Mouse (Mus musculus) cerebellum, postnatal 14 days (tissue): ENCODE measurements at regions not wholly inside any gene's neighbourhood (a gene's known extent, or its start where the extent isn't known, plus 50 kb on each side); places are given as distances from the start of the nearest gene placed in this dataset.

Source experiments
- DNase-seq, 2 experiments: peaks; one replicate each; pipeline ENCODE4 v3.0.0; 2021; ENCODE audit warnings: mixed read lengths in 2 of 2

DNA sequence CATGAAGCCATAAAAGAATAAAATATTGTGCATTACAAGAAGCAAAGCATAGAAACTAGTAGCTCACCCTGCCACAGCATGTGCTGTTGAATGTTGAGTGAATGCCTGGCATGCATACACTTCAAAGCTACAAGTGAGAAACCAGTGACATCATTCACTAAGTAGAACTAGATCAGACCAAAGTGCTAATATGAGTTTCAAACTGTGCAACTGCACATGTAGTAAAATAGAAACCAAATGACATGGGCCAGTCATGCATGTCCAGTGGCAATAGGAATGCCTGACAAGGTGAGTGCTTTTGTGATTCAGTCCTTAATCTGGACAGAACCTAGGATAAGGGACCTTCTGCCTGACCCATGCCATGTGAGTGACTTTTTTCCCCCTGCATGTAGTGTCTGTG is 111.3 kb upstream of the Cxxc4 start:
- DNase-seq: no peak

DNA sequence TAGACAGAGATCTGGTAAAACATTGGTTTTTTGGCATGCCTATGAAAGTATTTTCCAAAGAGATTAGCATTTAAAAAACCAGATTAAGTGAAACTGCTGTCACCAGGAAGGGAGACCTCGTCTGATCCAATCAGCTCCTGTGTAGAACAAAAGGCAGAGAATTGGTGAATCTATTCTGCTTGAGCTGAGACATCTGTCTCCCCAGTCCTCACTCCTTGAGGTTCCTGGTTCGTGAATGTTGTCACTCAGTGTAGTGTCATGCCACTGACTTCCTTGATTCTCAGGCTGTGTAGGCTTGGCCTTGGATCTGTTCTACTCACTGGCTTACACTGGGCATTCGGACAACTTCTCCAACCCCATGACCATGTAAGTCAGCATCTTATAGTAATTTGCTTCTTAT is 105.9 kb upstream of the Cxxc4 start:
- DNase-seq: no peak

DNA sequence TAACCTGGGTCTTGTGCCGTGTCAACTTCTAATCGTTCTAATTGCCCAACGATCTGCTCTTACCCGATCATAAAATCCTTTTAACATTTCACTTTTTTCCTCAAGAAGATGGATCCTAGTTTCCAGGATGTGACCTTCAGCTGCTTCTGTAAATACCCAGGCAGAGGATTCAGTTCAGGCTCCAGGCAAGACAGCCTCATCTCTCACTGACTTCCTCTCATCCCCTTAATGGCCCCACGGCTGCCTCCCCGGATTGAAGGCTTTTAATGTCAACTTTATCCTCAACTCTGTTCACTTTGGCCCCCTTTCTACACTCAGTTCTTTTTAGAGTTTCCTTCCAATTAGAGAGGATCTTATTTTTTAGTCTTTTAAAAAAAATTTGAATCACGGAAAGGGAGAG is 91.0 kb upstream of the Cxxc4 start:
- DNase-seq: no peak

DNA sequence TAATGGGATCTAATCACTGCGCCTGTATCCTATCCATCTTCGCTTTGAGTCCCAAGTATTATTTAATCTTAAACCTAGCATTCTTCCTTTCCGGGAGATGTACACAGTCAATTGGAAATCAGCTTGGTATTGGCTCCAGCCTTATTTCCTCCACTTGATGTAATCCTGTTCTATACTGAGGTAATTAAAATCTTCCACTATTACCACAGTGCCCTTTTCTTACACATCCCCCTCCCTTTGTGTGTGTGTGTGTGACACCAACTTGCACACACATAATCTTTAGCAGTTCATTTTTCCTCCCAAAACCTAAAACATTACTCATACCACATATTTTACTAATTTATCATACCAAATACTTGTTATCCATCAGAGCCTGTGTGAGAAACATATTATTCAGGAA is 90.3 kb upstream of the Cxxc4 start:
- no peak for DNase-seq

DNA sequence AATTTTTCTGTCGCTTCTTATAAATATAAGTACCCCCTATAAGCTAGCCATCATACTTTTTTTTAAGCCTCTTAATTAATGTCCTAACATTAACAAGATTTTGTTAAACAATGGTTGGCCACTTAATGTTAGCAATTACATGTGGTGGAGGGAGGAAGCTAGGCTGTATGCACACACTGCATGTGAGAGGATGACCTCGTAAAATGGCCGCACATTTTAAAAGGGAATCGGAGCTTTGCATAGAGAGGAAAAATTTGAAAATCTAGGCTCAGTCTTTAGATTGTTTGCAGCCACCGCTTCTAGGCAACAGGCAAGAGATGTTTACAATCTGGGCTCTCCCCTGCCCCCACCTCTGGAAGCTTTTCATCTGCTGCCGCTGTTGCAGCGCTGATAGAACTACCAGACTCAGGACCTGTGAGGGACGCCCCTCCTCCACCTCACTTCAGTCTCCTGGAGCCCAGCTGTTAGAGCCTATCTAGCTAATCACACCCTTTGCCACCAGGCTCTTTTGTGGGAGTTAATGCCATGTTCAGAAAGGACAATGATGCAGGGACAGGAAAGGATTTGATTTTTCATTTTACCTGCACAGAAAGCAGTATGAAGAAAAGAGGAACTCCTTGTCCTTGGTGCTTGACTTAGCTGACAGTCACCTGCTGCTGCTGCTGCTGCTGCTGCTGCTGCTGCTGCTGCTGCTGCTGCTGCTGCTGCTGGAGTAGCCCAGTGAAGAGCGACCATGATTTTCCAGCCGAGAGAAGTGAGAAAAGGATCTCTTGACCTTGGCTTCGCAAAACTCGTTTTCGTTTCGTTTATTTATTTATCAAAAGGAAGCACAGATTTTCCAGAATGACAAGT is 89.7 kb upstream of the Cxxc4 start:
- peak; percentile 1 to 4 for DNase-seq

DNA sequence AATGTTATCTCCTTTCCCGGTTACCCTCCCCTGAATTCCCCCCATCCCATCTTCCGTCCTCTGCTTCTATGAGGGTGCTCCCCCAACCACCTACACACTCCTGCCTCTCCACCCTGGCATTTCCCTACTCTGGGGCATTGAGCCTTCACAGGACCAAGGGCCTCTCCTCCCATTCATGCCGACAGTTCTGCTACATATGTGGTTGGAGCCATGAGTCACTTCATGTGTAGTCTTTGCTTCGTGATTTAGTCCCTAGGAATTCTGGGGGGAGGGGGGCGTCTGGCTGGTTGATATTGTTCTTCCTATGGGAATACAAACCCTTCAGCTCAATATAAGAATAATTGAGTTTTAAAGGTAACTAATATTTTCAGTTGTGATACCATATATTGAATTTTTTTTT is 74.0 kb upstream of the Cxxc4 start:
- DNase-seq: no peak

DNA sequence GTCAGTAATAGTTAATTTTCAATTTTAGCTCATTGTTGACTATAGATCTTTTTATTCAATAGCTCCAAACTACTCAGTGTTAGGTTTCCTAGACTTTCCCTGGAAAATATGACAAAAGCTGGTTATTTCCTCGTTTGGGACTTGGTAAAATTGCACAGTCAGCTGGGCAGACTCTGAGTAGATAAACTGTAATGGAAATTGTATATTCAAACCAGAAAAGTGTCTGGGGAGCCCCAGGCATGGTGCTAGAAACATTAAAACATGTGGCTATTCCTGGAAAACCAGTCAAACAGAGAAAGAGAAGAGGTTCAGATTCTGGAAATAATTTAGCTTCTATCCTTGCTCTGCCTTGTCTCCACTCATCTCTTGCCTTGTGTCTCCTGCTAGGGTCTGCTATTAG is 66.4 kb upstream of the Cxxc4 start:
- no peak for DNase-seq

DNA sequence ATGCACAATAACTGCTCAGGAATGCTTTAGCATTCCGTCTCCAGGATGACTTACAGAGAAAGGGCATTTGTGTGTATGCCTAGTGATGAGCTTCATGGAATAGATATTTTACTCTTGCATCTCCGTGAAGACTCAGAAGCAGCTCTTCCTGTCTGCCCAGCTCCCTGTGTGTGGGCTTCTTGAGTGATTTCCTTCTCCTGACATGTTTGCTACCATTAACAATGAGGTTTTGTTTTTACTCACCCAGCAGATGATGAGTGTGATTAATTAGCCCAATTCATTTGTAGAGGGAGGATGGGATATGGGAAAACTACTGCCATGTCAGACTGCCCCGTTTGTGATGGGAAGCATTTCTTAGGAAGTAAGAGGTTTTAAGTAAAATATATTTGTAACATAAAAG is 63.9 kb upstream of the Cxxc4 start:
- no peak for DNase-seq

DNA sequence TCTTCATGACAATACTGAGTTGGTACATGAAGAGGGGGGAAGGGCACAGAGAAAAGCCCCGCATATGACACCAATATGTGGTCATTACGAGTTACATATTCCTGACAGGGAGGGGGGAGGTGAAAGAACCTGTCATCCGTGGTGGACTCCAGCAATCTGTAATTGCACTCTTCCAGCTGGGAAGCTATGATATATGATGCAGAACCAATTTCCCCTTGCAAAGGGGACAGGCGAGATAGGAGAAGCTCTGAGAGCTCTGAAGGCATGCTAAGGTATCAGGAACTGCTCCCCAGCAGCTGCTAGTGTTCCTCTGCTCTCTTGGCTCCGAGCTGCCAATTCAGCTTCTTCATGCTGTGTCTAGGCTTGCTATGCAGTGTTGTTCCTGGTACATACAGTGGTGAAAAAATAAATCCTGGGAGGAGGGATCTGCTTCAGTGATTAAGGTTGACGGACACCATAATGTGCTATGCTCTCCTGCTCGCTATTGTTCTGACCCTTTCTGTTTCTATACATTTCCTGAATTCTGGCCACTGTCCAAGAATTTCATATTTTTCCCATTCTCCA is 57.7 kb upstream of the Cxxc4 start:
- peak; percentile 13 to 29 for DNase-seq

DNA sequence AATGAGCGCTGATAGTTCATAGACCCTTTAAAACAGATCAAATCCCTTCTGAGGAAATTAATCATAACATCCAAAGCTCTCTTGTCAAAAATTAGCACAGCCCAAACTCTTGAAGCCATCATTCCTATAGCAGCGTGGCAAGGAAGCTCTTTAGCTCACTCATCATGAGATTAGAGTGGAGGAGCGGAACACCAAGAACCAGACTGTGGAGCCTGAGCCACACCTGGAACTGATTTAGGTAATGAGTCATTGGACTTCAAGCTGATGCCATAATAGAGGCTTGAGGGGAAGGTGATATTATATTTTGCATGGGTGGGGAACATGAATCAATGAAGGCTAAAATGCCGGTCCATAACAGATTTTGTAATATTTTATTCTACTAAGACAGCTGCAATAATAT is 52.2 kb upstream of the Cxxc4 start:
- DNase-seq: no peak
